Mouse (Mus musculus) left cerebral cortex, adult 8-10 months (tissue): Measurements from ENCODE around the gene Dtx2. TPM values are rescaled to one million over a fixed set of nuclear protein-coding genes. Genes with fewer than 3 reads are reported as not detected.

ENCODE experiments used
- DNase-seq, 2 experiments: peaks; one replicate each; pipeline ENCODE4 v3.0.0; 2022; ENCODE audit warnings: low spot score in 2 of 2
- total RNA-seq, 4 experiments: library from RNA; stranded (reverse); gene quantifications; 2 replicates each; pipeline ENCODE4 v1.2.4; 2022

Gene Dtx2
- total RNA-seq, 4 experiments from 2014 or later = 7.5 to 11.3 (median 9.6) TPM

DNA sequence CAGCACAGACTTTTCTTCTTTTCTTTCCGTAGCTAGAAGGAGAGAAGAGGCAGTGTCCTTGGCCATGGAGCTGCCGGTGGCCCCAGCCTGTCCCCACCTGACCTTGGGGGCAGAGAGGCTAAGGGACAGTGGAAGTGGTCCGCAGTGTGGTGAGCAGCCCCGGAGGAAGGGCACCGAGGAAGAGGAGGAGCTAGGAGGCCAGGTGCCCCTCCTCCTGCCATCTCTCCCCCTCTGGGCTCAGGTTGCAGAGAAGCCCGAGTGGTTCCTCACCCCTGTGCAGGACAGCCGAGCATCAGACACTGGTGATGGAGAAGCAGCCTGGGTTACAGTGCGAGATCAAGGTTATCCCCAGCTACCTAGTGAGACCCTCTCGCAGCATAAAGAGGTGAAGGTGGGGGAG, 20.2 kb upstream of the Dtx2 start, which contains the start of gene Ssc4d:
Ssc4d (minus strand) TSS at position 167 of the 400 bp plus-strand sequence.
- DNase-seq = no peak

DNA sequence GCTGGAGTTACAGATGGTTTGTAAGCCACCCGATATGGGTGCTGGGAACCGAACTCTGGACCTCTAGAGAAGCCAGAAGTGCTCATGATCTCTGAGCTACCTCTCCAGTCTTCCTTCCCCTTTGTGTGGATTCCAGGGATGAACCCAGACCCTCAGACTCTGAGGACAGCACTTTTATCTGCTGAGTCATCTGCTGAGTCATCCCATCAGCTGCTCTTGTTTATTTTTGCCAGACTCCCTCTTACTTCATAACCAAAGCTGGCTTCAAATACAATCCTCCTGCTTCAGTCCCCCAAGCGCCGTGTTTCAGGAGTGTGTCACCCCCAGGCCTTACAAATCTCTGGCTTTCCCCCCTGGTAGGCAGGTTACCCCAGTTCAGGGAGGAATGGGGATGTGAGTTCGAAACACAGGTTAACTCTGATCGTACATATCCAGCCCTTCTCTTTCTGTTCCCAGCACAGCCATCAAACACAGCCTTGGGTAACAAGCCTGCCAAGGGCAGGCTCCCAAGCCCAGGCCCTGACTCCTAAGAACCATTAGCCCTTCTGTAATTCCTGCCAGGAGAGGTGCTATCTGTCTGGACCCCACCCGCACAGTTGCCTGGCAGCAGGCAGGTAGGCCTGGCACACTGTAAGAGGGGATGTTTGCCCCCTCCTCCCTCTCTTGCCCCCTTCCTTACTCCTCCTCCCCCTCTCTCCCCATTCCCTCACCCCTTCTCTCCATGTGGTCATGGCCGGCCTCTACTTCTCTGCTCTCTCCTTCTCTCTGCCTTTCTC, 18.5 kb upstream of the Dtx2 start:
- no peak for DNase-seq

DNA sequence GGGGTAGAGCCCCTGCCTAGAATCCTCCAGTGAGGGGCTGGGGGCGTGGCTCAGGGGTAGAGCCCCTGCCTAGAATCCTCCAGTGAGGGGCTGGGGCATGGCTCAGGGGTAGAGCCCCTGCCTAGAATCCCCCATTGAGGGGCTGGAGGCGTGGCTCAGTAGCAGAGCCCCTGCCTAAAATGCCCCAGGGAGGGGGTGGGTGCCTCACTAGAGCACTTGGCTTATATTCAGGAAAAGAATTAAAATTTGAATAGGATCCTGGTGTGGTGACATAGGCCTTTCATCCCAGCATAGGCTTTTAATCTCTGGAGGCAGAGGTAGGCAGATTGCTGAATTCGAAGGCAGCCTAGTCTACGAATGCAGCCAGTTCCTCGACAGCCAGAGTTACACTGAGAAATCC, 15.2 kb upstream of the Dtx2 start:
- DNase-seq = no peak

DNA sequence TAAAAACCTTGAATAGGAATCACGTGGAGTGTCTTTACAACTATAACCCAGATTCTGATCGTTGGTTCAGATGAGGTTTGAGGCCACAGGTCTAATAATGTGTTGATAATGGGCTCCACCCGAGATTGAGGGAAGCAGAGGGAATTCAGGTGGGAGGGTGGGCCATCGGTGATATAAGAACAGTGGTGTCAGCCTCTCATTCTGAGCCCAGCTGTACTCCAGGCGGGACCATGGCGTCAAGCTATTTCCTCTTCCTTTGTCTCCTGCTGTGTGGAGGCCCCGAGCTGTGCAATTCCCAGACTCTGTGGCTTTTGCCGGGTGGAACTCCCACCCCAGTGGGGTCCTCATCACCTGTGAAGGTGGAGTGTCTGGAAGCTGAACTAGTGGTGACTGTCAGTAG, 14.7 kb upstream of the Dtx2 start, which contains the start of gene Zp3:
Zp3 (plus strand) TSS at position 196 of the 400 bp plus-strand sequence.
- no peak for DNase-seq

DNA sequence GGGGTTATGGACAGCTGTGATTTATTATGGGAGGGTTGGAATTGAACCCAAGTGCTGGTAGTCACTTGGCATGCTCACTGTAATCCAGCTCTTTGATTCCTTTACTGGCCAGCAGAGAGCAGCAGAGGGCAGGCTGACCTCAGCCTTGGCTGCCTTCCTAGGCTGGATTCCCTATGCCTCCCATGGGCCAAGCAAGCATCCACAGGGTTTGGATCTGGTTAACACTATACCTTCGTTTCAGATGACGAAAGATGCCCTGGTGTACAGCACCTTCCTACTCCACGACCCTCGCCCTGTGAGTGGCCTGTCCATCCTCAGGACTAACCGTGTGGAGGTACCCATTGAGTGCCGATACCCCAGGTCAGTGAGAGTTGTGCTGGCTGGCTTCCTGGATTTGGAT, 12.2 kb upstream of the Dtx2 start:
- no peak for DNase-seq

DNA sequence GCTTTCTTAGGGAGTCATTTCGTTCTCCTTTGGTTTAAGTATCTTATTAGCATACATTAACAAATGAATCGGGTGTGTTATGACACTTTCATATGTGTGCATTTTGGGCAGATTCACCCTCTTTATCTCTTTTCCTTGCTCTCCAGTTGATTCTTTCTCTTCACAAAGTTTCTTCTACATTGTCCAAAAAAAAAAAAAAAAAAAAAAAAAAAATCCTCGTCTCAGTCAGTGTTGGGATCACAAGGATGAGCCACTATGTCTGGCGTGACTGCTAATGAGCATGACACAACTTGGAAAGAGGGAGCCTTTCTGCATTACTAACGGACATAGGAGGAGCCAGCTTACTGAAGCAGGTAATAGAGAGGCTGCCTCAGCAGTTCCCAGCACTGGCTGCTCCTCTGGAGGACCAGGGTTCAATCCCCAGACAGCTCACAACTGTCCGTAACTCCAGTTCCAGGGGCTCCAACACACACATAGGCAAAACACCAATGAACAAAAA, 10.0 kb upstream of the Dtx2 start:
- no peak for DNase-seq

DNA sequence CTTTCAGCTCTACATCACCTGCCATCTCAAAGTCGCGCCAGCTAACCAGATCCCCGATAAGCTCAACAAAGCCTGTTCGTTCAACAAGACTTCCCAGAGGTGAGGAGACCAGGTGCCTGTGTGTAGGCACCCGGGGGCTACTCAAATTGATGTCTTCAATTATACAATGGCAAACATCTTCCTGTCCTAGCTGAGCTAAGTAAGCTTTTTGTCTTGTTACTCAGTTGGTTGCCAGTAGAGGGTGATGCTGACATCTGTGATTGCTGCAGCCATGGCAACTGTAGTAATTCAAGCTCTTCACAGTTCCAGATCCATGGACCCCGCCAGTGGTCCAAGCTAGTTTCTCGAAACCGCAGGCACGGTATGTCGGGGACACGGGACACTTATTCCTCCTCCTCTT, 7.4 kb upstream of the Dtx2 start:
- no peak for DNase-seq

DNA sequence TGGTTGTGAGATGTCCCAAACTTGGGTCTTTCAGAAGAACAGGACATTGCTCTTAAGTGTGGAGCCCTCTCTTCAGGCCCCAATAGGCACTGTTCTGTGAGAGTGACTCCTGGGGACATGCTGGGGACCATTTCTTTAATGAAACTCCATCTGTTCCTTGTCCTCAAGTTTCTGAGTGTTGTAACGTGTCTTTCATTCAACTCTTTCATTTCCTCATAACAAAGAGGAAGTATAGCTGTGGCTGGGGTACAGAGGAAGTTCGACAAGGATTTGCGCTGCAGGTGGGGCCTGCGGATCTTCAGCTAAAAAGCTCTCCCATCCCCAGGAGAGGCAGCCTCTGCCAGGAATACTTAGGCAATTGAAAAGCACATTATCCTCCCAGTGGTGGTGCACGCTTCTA, 4.0 kb upstream of the Dtx2 start:
- DNase-seq = no peak

DNA sequence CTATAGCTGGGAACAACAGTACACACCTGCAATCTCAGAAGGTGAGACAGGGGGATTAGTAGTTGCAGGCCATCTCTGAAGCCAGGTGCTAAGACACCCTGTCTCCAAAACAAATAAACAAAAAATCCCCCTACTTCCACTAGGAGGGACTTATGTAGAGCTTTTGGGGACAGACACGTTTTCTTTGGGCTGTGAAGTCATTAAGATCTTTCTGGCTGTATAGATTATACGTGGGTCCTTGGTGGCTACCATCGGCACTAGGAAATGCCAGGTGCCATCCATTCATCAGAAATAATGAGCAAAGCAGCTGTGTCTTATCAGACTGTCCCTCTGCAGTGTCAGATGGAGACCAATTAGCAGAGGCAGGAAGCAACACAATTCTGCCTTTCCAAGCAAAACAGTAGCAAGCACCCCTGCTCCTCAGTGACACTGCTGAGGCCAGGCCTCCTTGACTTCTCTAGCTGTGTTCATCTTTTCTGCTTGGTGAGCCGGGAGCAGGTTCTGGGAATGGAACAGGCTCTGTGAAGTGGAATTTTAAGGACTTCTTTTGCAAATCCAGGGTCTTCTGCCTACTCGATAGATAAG, 1.1 kb upstream of the Dtx2 start:
- no peak for DNase-seq

DNA sequence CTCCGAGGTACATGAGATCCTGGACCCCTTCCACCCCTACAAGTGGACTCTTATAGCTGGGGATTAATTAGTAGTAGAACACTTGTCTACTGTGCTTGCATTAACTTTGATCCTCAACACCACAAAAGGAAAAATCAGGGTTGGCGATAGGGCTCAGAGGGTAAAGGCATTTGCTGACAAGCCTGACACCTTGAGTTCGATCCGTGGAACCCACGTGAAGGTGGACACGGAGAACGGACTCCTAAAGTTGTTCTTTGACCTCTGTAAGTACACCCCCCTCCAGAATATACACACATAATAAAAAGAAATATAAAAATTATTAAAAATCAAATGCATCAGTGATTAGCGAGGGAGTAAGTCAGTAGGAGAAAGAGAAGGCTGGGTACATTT, 270 bp upstream of the Dtx2 start:
- no peak for DNase-seq

DNA sequence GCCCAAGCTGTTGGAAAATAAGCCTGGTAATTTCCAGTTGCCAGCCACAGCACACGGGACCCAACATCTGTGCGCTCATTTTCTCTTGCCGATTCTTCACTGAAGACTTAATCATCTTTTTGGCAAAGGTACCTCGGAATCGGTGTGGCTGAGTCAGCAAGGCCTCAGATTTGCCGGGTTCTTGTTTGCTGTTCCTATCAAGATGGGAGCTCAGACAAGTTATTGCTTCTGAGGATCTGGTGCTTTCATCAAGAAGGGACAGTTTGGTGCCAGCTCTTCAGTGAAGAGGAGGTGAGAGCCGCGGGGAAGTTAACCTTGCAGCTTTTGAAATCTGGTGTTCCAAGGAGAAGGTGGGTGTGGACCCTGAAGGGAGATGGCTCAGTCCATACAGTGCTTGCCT, 1.6 kb downstream of the Dtx2 start:
- DNase-seq = no peak

DNA sequence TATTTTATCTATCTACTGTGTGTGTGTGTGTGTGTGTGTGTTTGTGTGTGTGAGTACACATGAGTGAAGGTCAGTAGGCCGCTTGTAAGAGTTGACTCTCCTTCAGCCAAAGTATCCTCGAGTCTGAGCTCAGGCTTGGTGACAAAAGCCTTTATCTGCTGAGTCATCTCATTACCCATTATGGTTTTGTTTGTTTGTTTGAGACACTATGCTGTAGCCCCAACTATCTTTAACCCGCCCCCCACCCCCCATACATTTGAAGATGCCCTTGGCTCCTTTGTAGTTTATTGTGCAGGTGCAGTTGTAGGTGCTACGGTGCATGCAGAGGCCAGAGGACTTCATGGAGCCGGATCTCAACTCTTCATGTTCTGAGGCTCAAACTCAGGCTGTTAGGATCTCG, 6.6 kb downstream of the Dtx2 start:
- DNase-seq = no peak

DNA sequence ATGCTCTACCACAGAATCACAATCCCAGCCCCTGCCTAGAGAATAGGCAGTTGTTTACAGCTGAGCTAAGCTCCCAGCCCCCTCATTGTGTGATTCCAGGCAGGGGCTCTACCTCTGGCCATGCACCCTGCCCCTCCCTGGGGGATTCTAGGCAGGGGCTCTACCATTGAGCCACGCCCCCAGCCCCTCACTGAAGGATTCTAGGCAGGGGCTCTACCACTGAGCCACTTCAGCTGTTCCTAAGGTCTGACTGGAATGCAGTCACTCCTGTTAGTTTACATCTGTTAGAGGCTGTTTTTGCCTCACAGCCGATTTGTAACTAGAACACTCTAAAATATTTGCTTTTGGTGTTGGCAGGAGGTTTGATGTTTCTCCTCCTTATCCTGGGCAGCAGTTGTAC, 7.7 kb downstream of the Dtx2 start:
- no peak for DNase-seq

DNA sequence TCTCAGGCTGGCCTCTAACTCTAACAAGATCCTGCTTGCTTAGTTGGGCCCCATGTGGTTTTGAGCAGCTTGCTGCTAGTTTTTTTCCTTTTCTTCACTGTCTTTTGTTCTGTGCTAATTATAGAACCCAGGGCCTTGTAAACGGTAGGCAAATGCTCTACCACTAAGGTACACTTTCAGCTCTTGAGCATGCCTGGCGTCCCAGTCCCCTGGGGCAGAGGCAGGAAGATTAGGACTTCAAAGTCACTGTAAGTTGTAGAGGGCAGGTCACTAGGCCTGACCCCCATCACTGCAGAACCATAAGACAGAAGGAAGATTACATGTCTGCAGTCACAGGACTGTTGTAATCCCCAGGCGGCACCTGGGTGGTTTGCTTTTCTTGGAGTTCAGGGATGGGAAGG, 8.2 kb downstream of the Dtx2 start:
- no peak for DNase-seq

DNA sequence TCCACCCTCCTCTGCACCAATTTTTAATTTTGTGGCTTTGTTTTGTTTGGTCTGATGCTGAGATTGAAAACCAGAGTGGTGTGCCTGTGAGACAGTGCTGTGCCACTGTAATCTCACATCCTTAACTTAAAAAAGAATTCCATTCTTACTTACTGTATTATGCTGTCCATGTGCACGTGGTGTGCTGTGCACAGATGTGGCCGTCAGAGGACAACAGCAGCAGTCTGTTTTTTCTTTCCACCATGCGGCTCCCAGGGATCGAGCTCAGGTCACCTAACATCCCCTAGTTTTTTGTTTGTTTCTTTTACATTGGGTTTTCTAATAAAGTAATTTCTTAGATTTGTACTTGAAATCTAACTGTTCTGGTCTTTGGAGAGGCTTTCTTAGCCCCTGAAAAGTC, 9.9 kb downstream of the Dtx2 start:
- DNase-seq = no peak

DNA sequence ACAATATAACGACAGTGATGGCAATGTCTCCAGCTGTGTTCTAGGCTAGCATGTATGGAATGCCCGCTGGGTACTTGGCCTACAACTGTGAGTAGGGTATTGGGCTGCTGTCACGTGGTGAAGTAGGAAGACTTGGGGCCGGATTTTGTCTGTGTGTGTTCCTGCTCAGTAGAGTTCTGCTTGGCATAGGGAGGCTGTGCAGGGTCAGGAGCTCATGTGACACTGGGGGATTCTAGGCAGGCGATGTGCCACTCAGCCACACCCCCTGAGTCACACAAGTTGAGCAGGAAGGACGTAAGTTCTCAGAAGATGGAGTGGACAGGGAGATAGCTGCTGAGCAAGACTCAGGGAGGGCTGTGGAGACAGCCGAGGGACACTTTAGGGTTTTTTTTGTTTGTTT, 13.1 kb downstream of the Dtx2 start:
- no peak for DNase-seq

DNA sequence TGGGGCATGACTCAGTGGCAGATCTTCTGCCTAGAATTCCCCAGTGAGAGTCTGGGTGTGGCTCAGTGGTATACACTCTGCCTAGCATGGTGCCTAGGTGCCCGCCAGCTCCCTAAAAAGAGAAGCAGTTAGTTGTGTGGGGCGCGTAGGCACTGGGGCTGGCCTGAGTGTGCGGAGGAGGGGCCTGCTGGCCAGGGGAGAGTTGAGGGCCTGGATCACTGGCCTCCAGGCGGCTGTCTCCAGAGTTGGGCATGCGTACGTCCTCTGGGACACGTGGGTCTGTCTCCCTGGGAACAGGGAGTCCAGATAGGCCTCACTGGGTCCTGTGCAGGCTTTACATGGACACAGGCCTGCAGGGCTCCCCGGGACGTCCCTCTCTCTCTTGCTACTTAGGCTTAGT, 20.3 kb downstream of the Dtx2 start:
- no peak for DNase-seq

DNA sequence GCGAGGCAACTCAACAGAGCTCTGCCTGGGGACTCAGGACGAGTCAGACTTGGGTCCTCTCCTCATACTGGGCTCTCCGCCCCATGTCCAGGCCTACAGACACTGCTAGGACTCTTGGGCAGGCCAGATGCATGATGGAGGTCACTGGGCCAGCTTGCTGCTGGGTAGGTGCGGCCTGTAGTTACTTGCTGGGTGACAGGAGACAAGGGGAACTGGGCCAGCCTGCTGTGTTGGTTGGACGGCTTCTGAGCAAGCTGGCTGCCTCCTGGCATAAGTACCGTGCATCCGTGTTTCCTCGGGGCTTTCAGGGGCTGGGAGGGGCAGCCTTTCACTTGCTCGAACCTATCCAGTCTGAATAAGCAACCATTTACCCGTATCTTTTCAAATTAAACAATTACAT, 21.0 kb downstream of the Dtx2 start:
- DNase-seq = no peak

DNA sequence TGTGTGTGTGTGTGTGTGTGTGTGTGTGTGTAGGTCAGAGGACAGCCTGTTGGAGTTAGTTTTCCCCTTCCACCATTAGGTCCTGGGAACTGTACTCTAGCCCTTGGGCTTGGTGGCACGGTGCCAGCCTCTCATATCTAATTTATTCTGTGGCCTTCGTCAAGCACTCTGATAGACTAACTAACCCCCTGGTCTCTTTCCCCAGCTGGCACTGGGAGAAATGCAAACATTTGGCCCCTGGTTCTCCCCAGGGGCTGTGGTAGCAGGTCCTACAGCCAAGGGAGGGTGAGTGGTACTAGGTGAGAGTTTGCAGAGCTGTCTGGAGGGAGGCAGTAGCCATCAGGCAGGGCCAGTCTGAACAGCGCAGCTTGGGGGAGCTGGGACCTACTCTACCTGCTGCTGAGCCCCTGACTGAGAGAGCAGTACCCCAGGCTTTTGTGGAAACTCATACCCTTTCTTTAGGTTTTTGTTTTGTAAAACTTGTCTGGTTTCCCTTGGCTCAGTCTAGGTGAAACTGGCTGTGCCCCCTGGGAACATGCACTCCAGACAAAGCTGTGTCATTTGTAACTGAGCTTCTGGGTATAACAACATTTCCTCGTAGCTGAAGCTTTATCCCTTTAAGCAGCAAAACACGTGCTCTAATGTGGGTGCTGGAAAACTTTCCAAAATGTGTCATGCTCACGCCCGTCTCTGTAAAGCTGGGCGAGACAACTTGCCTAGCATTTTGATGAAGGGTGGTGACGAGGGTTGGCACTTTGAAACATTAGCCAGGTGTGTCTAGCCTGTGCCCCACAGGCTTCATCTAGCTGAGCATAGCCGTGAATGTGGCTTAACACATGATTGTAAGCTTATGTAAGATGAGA, 21.6 kb downstream of the Dtx2 start:
- no peak for DNase-seq

DNA sequence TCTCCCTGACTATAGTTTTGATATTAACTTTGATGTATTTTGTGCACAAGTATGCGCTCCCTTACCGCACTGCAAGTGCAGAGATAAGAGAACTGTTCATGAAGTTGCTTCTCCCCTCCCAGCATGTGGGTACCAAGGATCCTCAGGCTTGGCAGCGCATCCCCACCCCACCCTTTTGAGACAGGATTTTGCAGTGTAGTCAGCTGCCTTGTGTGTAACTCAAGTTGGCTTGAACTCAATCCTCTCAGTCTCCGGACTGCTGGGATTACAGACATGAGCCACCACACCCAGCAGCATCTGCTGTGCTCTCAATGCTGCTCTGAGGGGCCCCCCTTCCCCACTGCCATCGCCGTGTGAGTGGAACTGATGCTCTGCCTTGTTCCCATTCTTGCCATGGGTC, 22.7 kb downstream of the Dtx2 start:
- DNase-seq = no peak

DNA sequence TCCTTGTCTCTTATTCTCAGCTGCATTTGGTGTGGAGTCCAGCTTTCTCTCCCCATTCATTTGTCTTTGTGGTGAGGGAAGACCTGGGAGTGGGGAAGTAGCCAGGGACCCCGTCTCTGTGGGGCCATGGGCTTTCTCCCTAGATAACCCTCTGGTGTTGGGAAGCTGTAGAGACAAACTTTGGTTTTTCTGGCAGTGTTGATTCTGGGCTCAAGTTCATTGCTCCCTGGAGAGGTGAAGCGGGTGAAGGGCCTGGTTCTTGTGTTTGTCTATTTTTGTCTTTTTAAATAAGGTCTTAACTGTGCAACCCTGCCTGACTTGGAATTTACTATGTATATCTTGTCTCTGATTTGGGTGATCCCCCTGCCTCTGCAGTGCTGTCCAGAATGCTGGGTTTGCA, 24.1 kb downstream of the Dtx2 start:
- no peak for DNase-seq

DNA sequence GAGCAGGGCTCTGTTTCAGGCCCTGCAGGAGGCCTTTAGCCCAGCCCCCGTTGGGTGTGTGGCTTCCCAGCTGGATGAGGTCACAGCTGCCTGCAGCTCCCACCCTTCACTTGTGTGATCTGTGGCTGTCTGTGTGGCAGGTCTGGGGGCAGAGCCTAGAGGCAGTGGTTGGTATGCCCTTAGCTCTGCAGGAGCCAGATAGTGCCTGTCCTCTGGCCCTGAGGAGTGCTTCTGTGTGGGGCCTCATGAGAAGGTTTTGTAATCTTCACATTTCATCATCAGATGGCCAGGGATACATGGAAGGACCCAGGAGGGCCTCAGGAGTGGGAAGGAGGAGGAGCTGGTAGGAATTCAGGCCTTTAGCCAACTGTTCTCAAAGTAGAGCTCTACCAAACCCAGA, 25.3 kb downstream of the Dtx2 start:
- DNase-seq = no peak
